Mouse (Mus musculus) heart, embryonic 16.5 days (tissue): ENCODE results near the gene Gm33543. TPM values are rescaled to one million over a fixed set of nuclear protein-coding genes. Genes with fewer than 3 reads are reported as not detected.

Source experiments
- ATAC-seq: fragments of 200-750 bp; cut with Nextera tagmentation; replicated peaks from 2 replicates; pipeline ENCODE4 v1.8.0; 2017; ENCODE audit warnings: moderate number of reproducible peaks; ENCODE audit not compliant: insufficient read depth, low FRiP score; ENCODE audit errors: extremely low read depth
- H3K27ac ChIP-seq: fragments of 300-500 bp; sonication (generic); 2 replicates; pipeline ENCODE4 v1.5.1; 2014; ENCODE audit warnings: mild to moderate bottlenecking, low read length, control low read depth, moderate library complexity
- H3K27me3 ChIP-seq: fragments of 300-500 bp; sonication (generic); 2 replicates; pipeline ENCODE4 v1.6.1; 2014; ENCODE audit warnings: low read length, mixed read lengths; ENCODE audit not compliant: control insufficient read depth, insufficient read depth
- H3K36me3 ChIP-seq: fragments of 300-500 bp; sonication (generic); 2 replicates; pipeline ENCODE4 v1.6.1; 2014; ENCODE audit not compliant: control insufficient read depth, insufficient read depth
- H3K4me1 ChIP-seq: fragments of 300-500 bp; sonication (generic); 2 replicates; pipeline ENCODE4 v1.6.1; 2014; ENCODE audit warnings: low read length, mixed read lengths; ENCODE audit not compliant: control insufficient read depth, insufficient read depth
- H3K4me2 ChIP-seq: fragments of 300-500 bp; sonication (generic); 2 replicates; pipeline ENCODE4 v1.6.1; 2014; ENCODE audit warnings: low read depth, mild to moderate bottlenecking, control low read depth, low read length
- H3K4me3 ChIP-seq: fragments of 300-500 bp; sonication (generic); 2 replicates; pipeline ENCODE4 v1.5.1; 2014; ENCODE audit warnings: mild to moderate bottlenecking, control low read depth, low read length
- H3K9ac ChIP-seq: fragments of 300-500 bp; sonication (generic); 2 replicates; pipeline ENCODE4 v1.6.1; 2014; ENCODE audit warnings: low read length, control low read depth
- H3K9me3 ChIP-seq: fragments of 300-500 bp; sonication (generic); replicated peaks from 2 replicates; pipeline ENCODE4 v1.6.1; 2016; ENCODE audit warnings: low read length; ENCODE audit not compliant: control insufficient read depth
- WGBS: fragments of 180-500 bp; shearing (Covaris S2); extraction: QIAGEN DNeasy Blood & Tissue Kit; methylation state at CpG from one replicate; pipeline ENCODE4 v1.1.7; 2014; 5-methylcytosine and 5-hydroxymethylcytosine counted together
- polyA plus RNA-seq: library from polyadenylated mRNA; unstranded; fragments of >200 nt; fragmentation: Nextera tagmentation; extraction: Ambion mirVana; gene quantifications from 2 replicates; pipeline ENCODE4 v1.2.1, GENCODE M21; 2015

The Gm33543 gene
- polyA plus RNA-seq, 1 experiment from 2014 or later, result not detected

DNA sequence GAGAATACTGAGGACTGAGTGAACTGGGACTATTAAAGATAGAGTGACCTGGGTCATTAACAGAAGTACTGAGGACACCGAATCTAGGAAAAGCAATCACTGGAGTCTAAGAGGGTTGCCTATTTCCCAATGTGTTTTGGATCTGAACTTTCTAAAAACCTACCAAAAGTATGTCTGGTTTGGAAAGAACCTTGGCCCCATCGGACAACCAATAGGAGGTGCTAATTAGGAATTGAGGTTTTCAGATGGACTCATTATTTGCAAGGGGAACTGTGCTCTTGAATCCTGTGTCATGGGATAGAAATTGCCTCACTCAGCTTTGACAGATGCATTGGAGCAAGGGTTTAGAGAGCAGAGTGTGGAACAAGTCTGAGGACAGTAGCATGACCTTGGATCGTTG is 1.5 kb downstream of the Gm33543 start:
- H3K4me2 ChIP-seq, result no peak overlapping the region
- H3K27ac ChIP-seq, result no peak overlapping the region
- WGBS, result 95% methylated on average over 3 of the region's 3 CpGs
- no peaks in the 10 kb centered on the region for H3K36me3 ChIP-seq
- H3K9me3 ChIP-seq, result no peaks in the 10 kb centered on the region
- no peaks in the 10 kb centered on the region for H3K27me3 ChIP-seq
- no peak overlapping the region for H3K4me3 ChIP-seq
- H3K9ac ChIP-seq, result no peak overlapping the region
- no peak for ATAC-seq
- H3K4me1 ChIP-seq, result no peaks in the 10 kb centered on the region; the same call in 1 of the 2 replicates

DNA sequence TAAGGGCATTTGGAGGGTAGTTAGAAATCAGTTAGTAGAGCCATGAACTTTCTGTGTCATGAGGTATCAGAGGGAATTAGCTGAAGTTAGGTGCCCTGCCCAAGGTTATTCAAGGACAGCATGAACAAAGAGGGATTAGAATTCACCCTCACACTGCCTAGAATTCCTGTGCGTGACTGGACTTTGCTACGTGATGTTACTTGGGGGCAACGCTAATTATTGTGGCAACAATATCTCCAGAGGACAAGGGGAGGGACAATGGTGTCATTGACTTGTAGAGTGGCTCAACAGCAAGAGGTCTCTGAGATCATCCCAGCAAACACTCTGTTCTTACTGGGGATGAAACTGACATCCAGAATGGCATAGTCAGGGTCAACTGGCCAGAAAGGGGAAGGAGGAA is 2.9 kb downstream of the Gm33543 start:
- 54% methylated on average over 3 of the region's 3 CpGs for WGBS
- H3K4me1 ChIP-seq, result no peaks in the 10 kb centered on the region; the same call in 1 of the 2 replicates

DNA sequence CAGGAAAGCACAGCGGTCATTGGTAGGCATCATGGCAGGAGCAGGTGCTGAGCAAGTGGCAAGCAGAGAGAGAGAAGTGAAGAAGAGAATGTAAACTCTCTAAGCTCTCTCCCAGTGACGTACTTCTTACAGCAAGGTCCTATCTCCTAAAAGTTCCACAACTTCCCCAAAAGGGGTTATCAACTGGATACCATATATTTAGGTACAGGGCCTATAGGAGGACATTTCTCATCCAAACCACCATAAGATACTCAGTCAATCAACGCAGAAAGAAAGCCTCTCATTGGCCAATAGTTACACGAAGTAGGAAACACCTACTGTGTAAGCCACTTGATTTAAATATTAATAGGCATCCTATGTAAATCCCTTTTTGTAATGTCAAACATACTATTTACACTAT is 3.7 kb downstream of the Gm33543 start:
- Histone ChIP-seq H3K9me3 (no peaks in the 10 kb centered on the region), H3K4me2 (no peak overlapping the region), H3K27me3 (no peaks in the 10 kb centered on the region), H3K36me3 (no peaks in the 10 kb centered on the region), H3K9ac (no peak overlapping the region), H3K4me3 (no peak overlapping the region), H3K27ac (no peak overlapping the region), H3K4me1 (no peaks in the 10 kb centered on the region; the same call in 1 of the 2 replicates)
- ATAC-seq, result no peak
- 86% methylated on average over 4 of the region's 4 CpGs for WGBS

More for the DNA sequence above, 2.9 kb downstream of the Gm33543 start:
- Histone ChIP-seq H3K9me3 (no peaks in the 10 kb centered on the region), H3K27ac (no peak overlapping the region), H3K4me3 (no peak overlapping the region), H3K36me3 (no peaks in the 10 kb centered on the region), H3K9ac (no peak overlapping the region), H3K4me2 (no peak overlapping the region), H3K27me3 (no peaks in the 10 kb centered on the region)
- peak; percentile 18; the same call in 1 of the 2 replicates for ATAC-seq

DNA sequence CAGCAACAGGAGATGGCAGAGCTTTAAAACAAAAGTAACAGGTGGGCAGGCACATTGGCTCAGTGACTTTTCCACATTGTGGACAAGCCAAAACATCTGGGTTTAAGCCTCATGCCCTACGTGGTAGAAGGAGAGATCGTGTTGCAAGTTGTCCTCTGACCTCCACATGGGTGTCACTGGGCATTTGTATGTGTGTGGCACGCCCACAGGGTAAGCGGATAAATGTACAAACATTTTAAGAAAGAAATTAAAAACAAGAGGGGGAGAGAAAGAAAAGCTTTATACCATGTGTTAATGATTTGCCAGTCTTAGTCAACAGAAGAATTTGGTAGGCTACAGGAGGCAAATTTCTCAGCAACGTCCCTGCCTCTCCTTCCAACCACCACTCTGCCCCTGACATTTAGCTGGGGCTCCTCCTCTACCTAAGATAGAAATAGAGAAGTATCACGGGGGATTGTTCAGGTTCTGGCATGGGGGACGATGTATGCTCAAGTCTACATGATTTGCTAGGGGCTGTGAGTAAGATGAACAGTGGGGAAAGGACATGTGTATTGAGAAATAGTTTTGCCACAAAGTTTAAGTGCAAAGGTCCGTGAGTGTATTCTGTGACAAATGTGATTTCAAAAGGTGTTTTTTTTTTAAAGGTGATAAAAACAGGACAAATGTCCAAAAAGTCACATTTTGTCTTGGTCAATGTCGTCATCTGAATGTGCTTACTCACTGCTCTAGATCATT is 6.0 kb downstream of the Gm33543 start:
- H3K9ac ChIP-seq, result no peak overlapping the region
- H3K36me3 ChIP-seq, result no peaks in the 10 kb centered on the region
- 80% methylated on average over 9 of the region's 9 CpGs for WGBS
- no peak for ATAC-seq
- H3K4me3 ChIP-seq, result no peak overlapping the region
- H3K27me3 ChIP-seq, result no peaks in the 10 kb centered on the region
- no peaks in the 10 kb centered on the region for H3K9me3 ChIP-seq
- H3K27ac ChIP-seq, result no peak overlapping the region
- H3K4me1 ChIP-seq, result no peaks in the 10 kb centered on the region; the same call in 1 of the 2 replicates
- no peak overlapping the region for H3K4me2 ChIP-seq

DNA sequence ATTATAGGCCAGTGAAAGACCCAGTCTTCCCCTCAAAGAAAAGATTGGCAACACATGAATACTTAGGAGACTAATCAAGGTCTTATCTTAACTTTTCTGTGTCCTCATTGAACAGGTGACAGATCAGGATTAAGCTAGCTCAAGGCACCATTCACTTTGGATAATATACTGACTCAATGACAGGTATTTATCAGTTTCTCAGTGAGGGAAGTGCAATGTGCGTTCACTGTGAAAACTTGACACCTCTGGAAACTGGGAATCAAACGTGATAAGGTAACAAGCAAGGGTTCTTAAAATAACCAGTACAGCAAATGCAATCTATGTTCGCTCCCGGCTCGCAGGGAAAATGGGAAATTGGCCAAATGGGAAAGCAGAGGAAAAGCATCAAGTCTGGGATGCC is 11.8 kb downstream of the Gm33543 start:
- peak; percentile 70 for ATAC-seq
- H3K4me1 ChIP-seq, result peaks cover 8% of the 10 kb centered on the region
- H3K4me3 ChIP-seq, result no peak overlapping the region
- peak overlapping the region; percentile 10 for H3K27ac ChIP-seq
- no peaks in the 10 kb centered on the region for H3K36me3 ChIP-seq
- 21% methylated on average over 5 of the region's 5 CpGs for WGBS
- H3K27me3 ChIP-seq, result no peaks in the 10 kb centered on the region
- H3K9me3 ChIP-seq, result no peaks in the 10 kb centered on the region
- H3K4me2 ChIP-seq, result no peak overlapping the region
- H3K9ac ChIP-seq, result no peak overlapping the region

DNA sequence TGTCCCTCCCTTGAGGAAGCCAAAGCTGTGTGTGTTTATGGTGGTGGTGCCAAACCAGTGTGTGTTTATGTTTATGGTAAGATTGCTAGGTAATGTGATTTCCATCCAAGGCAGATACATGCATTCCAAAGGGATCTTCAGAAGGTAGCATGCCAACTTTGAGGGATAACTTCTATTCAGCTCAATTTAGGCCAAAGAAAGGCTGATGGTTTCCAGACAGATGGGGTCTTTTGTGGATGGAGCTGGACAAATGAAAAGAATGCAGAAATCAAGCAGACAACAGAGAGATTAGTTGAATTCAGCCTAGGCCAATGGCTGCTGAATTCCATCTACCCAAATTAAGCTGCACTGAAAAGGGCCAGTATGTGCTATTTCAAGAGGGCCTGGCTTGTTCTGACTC is 13.3 kb downstream of the Gm33543 start:
- ATAC-seq, result no peak
- H3K27me3 ChIP-seq, result no peaks in the 10 kb centered on the region
- H3K9ac ChIP-seq, result no peak overlapping the region
- H3K4me2 ChIP-seq, result no peak overlapping the region
- H3K36me3 ChIP-seq, result no peaks in the 10 kb centered on the region
- no peak overlapping the region for H3K27ac ChIP-seq
- H3K9me3 ChIP-seq, result no peaks in the 10 kb centered on the region
- no peak overlapping the region for H3K4me3 ChIP-seq
- H3K4me1 ChIP-seq, result peaks cover 13% of the 10 kb centered on the region

DNA sequence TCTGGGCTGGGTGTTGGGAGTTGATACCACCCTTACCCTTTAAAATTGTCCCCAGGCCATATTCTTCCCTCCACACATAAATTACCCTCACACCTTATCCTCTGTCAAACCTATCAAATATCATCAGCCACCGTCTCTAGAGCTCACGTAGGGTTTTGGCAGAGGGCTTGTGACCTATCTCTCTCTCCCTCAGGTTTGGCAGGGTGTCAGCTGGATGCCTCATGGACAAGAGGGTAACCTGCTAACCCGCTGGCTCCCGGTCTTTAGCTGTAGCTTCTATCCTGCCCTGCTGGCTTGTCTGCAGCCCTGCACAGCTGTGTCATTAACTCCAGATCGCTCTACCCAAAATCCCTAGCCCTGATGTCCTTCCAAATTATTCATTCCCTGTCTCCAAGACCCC is 14.4 kb downstream of the Gm33543 start:
- Histone ChIP-seq H3K27ac (0 out of 2 replicates have a peak overlapping the region, but pooled peaks have one; percentile 18), H3K36me3 (no peaks in the 10 kb centered on the region), H3K9me3 (no peaks in the 10 kb centered on the region), H3K27me3 (no peaks in the 10 kb centered on the region), H3K4me3 (no peak overlapping the region), H3K4me2 (no peak overlapping the region), H3K4me1 (peaks cover 13% of the 10 kb centered on the region), H3K9ac (no peak overlapping the region)
- WGBS, result 44% methylated on average over 5 of the region's 5 CpGs
- peak; percentile 45; the same call in 1 of the 2 replicates for ATAC-seq

DNA sequence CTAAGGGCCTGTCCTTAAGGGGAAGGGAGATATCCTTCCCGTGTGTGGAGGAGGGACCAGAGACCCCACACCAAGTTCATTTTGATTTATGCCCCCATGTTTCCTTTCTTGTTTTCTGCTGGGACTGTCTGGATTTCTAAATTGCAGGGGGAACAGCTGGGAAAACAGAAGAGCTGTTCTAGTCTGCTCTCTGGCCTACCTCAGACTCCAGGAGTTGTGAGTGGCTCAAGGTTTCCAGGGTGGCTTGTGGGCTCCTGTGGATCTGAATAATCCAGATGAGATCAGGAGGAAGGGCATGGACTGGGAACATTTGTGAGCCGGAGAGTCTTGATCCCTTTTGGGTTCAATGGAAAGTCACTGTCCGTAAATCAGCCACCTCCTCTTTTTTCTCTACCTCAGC is 17.1 kb downstream of the Gm33543 start:
- H3K4me1 ChIP-seq, result peaks cover 8% of the 10 kb centered on the region
- H3K4me3 ChIP-seq, result no peak overlapping the region
- H3K4me2 ChIP-seq, result no peak overlapping the region
- no peak overlapping the region for H3K9ac ChIP-seq
- WGBS, result 69% methylated on average over 3 of the region's 3 CpGs
- no peak overlapping the region for H3K27ac ChIP-seq
- H3K36me3 ChIP-seq, result no peaks in the 10 kb centered on the region
- H3K9me3 ChIP-seq, result no peaks in the 10 kb centered on the region
- ATAC-seq, result no peak
- no peaks in the 10 kb centered on the region for H3K27me3 ChIP-seq

DNA sequence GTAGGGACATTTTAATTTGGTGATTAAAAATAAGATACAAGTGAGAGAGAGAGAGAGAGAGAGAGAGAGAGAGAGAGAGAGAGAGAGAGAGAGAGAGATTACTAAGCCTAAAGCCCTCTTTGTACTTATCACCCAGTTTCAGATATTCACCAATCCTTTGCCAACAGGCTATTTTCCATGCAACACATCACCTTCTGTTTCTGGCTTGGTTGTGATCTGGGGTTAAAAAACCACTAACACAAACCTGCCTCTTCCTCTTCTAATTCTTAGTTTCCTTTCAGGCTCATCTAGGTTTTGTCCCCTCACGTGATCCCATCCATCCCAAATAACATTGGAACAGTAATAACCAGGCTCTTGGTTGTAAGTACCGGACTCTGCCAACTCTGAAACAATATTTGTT is 24.2 kb downstream of the Gm33543 start:
- 88% methylated on average over 2 of the region's 2 CpGs for WGBS
- H3K4me3 ChIP-seq, result no peak overlapping the region
- H3K27me3 ChIP-seq, result no peaks in the 10 kb centered on the region
- H3K4me1 ChIP-seq, result peaks cover 3% of the 10 kb centered on the region; the same call in 1 of the 2 replicates
- H3K9ac ChIP-seq, result no peak overlapping the region
- no peaks in the 10 kb centered on the region for H3K9me3 ChIP-seq
- H3K4me2 ChIP-seq, result no peak overlapping the region
- no peak overlapping the region for H3K27ac ChIP-seq
- H3K36me3 ChIP-seq, result no peaks in the 10 kb centered on the region
- ATAC-seq, result no peak
